Mouse (Mus musculus): ENCODE results near the gene Mdh1b.

DNA sequence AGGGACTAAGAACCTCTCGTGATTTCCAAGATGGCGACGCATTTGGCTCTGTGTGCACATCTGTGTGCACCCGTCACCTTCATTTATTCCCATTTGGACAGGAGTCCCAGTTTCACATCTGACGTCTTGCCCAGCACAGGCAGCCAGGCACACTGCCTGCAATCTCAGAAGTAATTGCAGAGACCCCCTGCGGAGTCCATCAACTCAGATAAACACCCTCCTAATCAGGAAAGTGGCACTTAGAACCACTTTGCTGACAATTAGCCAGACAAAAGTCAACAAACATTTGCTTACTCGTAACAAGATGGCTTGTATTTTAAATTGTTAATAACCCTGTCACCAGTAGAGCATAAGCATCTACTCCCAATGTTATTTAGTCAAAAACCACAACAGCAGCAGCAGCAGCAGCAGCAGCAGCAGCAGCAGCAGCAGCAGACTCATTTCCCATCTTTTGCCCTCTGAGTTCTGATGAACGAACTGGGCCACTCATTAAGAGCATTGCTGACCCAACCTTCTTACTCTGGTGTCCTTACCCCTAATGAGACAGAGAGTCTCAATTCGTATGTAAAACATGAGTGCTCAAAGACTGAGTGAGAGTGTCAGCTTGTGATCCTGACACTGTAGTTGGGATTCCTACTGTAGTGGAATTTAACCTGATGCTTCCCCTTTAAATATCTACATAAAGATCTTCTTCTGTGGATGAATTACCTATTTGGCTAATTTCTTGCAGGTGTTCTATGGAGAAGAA is 62.7 kb downstream of the Mdh1b start:
- TF ChIP-seq CTCF (IDR thresholded peaks at IDR 0.05; ENCODE audit: control insufficient read depth, insufficient read depth, low read length), result no peak
- no peak for TF ChIP-seq POLR2A (IDR thresholded peaks at IDR 0.05; ENCODE audit: borderline replicate concordance, control insufficient read depth, low read depth, low read length)
